Mouse (Mus musculus) yolk sac, embryonic 10.5 days (tissue): ENCODE data around the gene Zfp746.

Experiments
- DNase-seq: peaks from one replicate; pipeline ENCODE4 v3.0.0-alpha.2; 2017; ENCODE audit warnings: low spot score

Gene Zfp746

GRCm38 (mm10) chr6:48086471-48086878, at the start of gene Zfp746:
Gene Zfp746 (minus strand): TSS chr6:48086593.
- peak; percentile 85 for DNase-seq

DNA sequence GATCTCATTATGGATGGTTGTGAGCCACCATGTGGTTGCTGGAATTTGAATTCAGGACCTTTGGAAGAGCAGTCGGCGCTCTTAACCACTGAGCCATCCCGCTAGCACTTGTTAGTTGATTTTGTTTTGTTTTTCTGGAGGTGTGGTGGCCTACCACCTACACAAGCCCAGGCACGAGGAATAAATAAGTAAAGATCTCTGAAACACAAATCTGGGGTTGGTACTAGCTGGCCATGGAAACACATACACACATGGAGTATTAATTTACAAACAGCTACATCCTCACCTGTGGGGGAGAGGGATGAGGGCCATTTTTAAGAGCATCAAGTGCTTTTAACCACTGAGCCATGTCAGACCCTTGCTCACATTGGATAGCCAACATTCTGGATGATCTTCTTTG, 34.7 kb upstream of the Zfp746 start:
- peak; percentile 63 for DNase-seq

- DNase-seq, result no peak
These were observed 29.6 kb upstream of the Zfp746 start for GRCm38 (mm10) chr6:48116036-48116435.

- DNase-seq, result no peak
These were observed 743 bp upstream of the Zfp746 start for GRCm38 (mm10) chr6:48086957-48087715.

DNA sequence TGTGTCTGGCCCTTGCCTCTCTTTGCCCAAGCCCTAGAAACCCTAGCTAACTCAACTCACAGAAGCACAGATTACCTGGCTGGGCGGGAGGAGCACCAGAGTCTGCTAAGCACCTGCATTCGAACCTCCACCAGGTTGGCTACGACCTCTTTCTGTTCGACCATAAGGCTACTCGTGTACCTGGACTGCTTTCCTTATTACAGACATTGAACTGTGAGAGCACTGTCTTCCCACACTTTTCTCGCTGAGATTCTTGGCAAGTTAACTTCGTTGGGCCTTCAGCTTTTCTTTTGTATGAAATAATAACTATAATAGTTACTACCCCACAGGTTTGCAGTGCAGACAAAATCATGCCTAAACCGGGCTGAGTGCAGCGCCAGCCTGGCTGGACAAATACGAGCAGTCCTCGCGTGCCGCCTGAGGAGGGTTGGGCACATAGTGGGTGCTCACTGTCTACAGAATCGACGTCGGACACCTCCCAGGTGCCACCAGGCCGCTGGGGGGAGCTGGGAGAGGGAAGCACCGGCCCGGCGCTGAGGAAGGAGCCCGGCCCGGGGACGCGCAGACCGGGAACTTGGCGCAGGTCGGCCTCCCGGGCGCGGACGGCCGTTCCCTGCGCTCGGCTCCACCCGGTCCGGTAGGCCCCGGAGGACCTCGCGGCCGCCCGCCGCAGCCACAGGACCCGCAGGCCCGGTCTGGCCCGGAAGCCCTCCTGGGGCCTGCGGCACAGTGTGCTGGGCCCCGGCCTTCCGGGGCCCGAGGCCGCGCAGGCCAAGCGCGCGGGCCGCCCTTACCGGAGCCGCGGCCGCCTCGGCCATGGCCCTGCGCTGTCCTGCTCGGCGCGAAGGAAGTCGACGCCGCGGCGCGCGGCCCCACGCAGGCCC, 630 bp downstream of the Zfp746 start:
- peak; percentile 74 for DNase-seq

GRCm38 (mm10) chr6:48083733-48084191, 2.6 kb downstream of the Zfp746 start:
- no peak for DNase-seq

DNA sequence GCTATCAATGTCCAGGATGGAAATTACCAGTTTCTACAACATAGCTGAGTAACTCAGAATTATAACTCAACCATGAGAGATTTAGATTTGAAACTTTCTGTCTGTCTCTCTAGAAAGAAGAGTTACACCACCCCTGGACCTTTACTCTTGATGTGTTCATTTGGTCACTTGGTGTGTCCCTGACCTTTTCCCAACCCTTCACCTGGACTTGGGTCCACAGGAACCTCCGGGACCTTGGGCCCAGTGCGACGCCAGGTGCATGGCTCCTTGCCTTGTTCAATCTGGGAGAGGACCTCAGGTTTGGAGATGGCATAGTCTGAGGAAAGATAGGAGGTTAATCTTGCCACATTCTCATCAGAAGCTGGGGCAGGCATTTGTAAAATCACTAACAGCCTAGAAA, 4.4 kb downstream of the Zfp746 start:
- DNase-seq, result no peak

DNA sequence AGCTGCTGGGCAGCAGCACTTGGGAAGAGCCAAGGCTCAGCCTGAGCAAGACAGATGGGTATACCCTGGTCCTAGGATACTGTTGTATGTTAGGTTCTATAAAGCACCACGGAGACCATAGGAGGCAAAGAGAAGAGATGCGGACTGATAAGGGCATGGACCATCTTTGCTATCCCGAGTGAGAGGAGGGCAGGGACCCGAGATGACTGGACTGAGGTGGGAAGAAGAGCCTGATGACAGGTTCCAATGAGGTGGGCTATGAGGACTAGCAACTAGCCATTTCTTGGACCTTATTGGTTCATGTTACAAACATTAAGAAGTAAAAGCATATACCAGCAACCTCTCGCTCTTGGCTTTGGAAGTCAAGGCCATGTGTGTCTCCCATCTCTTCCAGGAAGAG, 5.4 kb downstream of the Zfp746 start:
- no peak for DNase-seq

DNA sequence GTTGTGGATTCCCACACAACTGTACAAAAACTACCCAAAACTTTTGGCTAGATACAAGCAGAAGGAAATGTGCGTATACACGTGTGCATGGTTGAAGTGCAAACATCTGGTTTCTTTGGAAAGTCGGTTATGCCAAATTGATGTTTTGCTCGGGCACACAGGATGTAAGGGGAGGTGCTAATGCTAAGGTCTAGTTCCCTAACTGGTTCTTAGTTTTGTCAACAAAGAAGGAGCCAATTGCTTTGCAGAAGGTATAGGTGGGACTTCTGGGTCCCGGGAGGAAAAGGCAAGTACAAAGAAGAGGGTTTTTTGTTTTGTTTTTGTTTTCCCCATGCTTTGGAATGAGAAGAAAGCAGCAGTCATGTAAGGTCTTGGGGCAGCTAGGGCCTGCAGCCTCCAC, 13.1 kb downstream of the Zfp746 start:
- no peak for DNase-seq

DNA sequence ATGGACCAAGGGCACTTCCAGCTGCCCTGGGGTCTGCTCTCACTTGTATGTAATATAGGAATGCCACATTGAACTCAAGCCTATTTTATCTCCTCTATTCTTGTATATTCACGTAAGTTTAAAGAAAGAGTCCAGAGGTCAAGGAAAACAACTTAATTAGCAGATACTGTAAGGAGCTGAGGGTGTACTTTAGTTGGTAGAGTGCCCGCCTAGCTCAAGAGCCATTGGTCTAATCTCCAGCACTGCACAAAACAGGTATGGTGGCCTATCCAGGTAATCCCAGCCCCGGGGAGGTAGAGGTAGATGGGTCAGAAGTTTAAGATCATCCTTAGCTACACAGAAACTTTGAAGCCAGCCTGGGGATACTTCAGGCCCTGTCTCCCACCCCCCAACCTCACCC, 18.9 kb downstream of the Zfp746 start:
- no peak for DNase-seq

GRCm38 (mm10) chr6:48065587-48066075, 20.8 kb downstream of the Zfp746 start:
- peak; percentile 23 for DNase-seq

GRCm38 (mm10) chr6:48064451-48064850, 21.9 kb downstream of the Zfp746 start:
- DNase-seq, result peak; percentile 18

DNA sequence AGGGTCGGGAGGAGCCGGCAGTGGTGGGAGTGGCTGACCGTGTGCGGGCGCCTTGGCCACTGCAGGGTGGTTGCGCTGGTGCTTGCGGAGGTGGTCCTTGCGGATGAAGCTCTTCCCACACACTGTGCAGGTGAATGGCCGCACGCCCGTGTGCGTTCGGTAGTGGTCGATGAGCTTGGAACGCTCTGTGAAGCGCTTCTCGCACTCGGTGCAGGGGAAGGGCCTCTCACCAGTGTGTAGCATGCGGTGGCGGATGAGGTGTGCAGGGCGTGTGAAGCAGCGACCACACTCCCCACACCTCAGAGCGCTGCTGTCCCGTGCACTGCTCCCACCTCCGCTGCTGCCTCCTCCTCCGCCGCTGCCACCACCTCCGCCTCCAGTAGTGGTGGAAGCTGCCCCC, 22.5 kb downstream of the Zfp746 start:
- no peak for DNase-seq

- DNase-seq, result no peak
These were observed 25.5 kb downstream of the Zfp746 start for GRCm38 (mm10) chr6:48060895-48061294.

DNA sequence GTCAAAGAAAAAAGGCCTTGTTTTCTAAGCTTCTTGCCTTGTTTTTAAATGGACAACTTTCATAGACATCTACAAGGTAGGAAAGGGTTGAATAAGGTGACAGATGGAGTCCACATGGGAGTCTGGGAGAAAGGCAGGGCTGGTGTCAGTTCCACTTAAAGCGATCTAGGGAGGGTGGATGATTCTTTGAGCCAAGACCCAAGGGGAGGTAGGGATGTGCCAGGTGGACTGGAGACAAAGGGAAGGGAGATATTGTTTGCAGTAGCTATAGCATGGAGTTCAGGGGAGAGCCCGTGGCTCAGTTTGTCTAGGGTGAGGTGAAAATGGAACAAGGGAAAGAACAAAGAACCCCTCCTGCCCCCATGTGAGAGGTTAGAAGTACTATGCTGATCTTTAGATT, 26.0 kb downstream of the Zfp746 start:
- no peak for DNase-seq

DNA sequence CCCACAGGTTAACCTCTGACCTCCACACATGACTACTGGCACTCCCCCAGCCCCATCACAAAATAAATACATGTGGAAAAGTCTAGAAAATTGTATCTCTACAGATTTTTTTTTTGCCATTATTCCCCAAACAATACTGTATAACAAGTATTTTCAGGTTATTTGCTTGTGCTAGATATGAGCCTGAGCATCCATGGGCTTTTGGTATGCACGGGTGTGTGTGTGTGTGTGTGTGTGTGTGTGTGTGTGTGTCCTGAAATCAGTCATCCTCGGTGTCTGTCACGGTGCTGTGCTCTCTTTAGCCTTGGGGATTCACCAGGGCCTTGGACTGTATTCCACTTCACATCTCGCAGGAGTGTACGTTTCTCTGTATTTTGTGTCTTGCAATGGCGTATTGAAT, 34.3 kb downstream of the Zfp746 start:
- no peak for DNase-seq

DNA sequence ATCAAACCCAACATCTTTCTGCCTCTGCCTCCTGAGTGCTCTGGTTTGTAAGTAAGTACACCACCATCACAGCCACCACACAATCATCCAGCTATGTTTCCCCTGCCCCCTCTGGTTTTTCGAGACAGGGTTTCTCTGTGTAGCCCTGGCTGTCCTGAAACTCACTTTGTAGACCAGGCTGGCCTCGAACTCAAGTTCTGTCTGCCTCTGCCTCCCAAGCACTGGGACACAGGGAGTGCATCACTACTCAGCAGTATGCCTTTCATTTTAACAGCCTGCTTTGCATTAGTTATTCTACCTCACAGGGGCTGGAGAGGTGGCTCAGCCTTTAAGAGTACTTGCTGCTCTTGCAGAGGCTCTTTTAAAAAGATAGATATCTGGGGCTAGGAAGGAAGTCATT, 34.7 kb downstream of the Zfp746 start:
- DNase-seq, result no peak

DNA sequence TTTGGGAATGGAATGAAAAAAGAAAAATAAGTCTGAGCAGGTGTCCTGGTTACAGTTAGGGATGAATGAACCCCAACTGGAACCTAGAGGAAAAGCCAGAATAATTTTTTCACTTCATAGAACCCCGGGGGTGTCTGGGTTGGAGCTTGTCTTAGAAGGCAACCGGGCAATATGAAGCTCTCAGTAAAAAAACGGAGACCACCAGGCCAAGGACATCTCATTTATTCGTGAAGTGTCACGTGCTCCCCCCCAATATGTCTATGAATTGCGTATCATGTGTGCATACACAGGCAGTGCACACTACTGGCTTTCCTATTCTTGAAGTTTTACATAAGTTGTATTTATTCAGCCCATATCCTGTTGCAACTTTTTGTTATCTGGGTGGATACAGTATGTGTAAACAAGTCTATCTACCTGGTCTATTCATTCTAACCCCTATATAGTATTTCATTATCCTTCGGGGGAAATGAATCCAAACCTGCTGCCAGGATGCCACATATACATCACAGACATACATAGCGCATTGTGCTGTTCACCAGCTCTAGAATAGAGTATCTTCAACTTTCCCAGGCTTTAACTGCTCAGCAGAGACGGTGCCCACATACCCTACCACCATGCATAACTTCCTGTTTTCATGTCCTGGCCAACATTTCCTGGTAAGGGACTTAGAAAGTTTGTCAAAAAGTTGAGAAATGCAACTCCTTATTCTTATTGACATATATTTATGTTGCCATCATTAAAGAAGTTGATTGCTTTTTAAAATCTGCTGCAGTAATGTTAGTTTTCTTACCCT, 36.9 kb downstream of the Zfp746 start:
- DNase-seq, result no peak

GRCm38 (mm10) chr6:48048426-48049272, 37.7 kb downstream of the Zfp746 start, which contains the start of gene Zfp777:
Gene Zfp777 (minus strand): TSS chr6:48048911.
- peak; percentile 80 for DNase-seq

GRCm38 (mm10) chr6:48047450-48048351, 38.7 kb downstream of the Zfp746 start:
- peak; percentile 56 for DNase-seq
